Mouse (Mus musculus): ENCODE results near the gene Akap12. TPM values are rescaled to one million over a fixed set of nuclear protein-coding genes. Genes with fewer than 3 reads are reported as not detected.

Akap12 gene
- polyA plus RNA-seq (2016; fragmentation: Nextera tagmentation; extraction: Ambion mirVana) = 15.7 and 18.1 TPM in 2 replicates

DNA sequence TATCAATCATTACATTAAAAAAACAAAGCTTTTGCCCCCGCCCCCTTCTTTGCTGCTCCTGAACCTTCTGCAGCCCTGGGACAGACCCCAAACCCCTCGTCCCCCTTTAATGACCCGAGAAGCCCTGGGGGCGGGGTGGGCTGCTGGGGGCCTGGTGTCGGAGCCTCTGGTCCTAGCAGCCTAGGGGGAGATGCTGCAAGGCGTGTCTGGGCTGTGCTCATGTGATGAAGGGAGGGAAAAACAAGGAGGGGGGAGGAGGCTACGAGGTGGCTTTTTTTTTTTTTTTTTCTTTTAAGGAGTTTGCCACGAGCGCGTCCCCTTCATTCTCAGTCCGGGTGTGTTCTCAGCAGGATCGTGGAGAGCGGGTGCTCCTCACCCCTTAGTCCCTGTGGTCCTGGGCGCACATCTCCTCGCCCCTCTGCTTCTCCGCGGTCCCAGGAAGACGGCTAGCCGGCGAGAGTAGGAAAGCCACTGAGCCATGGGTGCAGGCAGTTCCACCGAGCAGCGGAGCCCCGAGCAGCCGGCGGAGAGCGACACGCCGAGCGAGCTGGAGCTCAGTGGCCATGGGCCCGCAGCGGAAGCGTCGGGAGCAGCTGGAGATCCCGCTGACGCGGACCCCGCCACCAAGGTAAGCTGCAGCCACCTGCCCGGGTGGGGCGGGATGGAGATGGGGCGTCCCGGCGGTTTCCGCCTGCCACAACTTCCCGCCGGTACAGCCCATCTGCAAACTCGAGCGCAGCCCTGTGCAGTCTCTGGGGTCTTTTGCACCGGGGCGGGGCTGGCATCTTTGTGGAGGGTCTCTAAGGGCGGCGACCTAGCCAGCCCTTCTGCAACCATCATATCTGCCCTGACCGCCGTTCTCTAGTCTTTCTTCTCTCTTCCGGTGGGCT lies at the start of gene Akap12:
Gene Akap12, plus strand, starts transcription at position 340 of the 890 bp plus-strand sequence.
- Histone ChIP-seq H3K36me3 (no peaks in the 10 kb centered on the region), H3K27ac (no peak within 1 kb of the TSS), H3K9me3 (no peaks in the 10 kb centered on the region), H3K4me1 (replicated peaks) (peaks cover 12% of the 10 kb centered on the region; the same call in 1 of the 2 replicates), H3K4me2 (peak within 1 kb of the TSS; percentile 95), H3K4me3 (replicated peaks) (peak within 1 kb of the TSS; percentile 70), H3K27me3 (peaks cover 16% of the 10 kb centered on the region), H3K9ac (replicated peaks) (peak within 1 kb of the TSS; percentile 74)
- peak; percentile 61 for ATAC-seq (ENCODE audit: insufficient number of reproducible peaks, insufficient read depth, low FRiP score, low TSS enrichment, low read depth)
- WGBS = under 1% methylated on average over 54 of the region's 54 CpGs

DNA sequence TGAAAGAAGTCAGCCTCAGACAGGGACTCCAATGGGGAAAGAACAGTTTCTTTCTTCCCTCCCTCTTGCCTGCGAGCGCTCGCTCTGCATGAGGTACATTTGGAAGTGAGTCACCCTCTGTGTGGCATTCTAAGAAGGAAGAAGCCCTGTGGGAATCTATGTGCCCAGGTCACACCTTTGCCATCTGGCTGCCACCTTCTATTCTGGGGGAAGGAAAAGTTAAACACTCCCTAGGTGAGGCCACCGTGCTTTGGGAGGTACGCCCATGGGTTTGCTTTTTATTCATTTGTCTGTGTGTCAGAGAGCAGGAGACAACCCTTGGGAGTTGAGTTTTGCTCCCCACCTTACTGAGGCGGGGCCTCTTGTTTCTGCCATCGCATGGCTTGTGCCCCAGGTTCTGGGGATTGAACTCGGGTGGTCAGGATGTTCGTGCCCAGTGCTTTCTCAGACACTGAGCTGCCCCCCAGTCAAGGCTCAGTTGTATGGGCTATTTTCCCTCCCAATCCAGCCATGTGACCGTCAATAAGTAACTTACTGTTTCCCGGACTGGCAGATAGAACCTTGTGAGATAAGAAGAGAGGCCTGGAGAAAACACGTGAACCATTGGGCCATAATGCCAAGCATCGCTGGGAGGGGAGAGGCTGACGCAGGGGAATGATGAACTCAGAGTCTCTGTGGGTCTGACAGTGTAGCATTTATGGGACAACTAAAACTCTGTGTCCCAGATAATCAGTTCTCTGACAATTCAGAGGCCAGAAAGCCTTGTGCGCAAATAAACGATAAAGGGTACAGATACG lies 35.4 kb upstream of the Akap12 start:
- H3K9ac ChIP-seq (replicated peaks) = no peak overlapping the region
- H3K27ac ChIP-seq = no peak overlapping the region
- H3K9me3 ChIP-seq = no peaks in the 10 kb centered on the region
- ATAC-seq (ENCODE audit: insufficient number of reproducible peaks, insufficient read depth, low FRiP score, low TSS enrichment, low read depth) = no peak
- no peak overlapping the region for H3K4me2 ChIP-seq
- H3K36me3 ChIP-seq = no peaks in the 10 kb centered on the region
- WGBS = 86% methylated on average over 17 of the region's 17 CpGs
- no peaks in the 10 kb centered on the region for H3K27me3 ChIP-seq
- no peaks in the 10 kb centered on the region for H3K4me1 ChIP-seq (replicated peaks)
- H3K4me3 ChIP-seq (replicated peaks) = no peak overlapping the region

DNA sequence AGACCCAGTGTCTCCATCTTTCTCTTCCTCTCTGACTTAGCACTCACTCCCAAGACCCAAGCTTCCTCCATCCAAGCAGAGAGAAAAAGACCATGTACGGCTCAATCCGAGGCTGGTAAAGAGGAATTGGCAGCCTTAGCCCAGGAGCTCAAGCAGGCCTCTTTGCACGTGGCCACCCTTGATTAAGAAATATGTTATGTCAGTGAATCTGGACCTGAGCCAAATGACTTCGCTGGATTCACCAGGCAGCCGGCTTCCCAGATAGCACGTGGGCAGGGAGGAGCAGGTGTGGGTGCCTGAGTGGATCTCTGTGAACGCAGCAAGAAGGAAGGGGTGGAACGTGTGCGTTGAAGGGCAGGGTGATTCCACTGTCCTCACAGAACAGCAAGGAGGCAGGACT lies 33.1 kb upstream of the Akap12 start:
- no peaks in the 10 kb centered on the region for H3K36me3 ChIP-seq
- no peak overlapping the region for H3K4me3 ChIP-seq (replicated peaks)
- 59% methylated on average over 9 of the region's 9 CpGs for WGBS
- H3K27ac ChIP-seq = no peak overlapping the region
- no peaks in the 10 kb centered on the region for H3K9me3 ChIP-seq
- ATAC-seq (ENCODE audit: insufficient number of reproducible peaks, insufficient read depth, low FRiP score, low TSS enrichment, low read depth) = no peak
- no peak overlapping the region for H3K9ac ChIP-seq (replicated peaks)
- H3K4me2 ChIP-seq = no peak overlapping the region
- no peaks in the 10 kb centered on the region for H3K4me1 ChIP-seq (replicated peaks)
- H3K27me3 ChIP-seq = no peaks in the 10 kb centered on the region

DNA sequence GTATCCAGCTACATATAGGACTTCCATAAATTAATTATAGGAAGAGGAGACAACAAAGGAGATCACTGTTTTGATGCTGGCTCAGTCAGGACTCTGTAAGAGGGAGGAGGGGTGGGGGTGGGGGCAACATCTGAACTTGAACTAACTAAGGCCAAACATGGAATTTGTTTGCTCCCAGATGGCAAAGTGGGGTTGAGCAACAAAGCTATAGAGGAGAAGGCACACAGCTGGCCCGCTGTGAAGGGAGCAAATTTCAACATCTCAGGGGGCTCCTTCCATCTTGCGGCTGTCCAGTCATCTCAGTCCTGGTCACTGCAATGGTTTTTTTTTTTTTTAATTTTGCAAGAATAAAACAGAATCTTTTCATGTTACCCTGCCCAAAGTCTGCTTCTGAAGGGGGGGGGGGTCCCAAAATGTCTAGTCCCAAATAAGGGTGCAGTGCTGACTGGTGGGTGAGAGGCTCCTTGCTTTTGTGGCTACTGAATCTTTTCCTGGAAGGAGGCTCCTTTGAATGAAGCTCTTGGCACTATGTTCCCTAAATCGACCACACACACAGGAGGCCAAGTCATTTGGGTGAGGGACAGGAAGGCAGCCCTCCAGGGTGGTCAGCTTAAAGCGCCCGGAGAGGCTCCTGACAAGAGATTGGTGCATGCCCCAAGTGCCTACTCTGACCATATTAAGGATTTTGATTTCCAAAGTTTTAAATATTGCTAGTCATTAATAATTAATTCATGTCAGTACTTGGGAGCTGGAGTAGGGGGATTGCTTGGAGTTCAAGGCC lies 26.2 kb upstream of the Akap12 start:
- no peaks in the 10 kb centered on the region for H3K4me1 ChIP-seq (replicated peaks)
- no peak overlapping the region for H3K9ac ChIP-seq (replicated peaks)
- H3K9me3 ChIP-seq = no peaks in the 10 kb centered on the region
- no peak overlapping the region for H3K27ac ChIP-seq
- no peaks in the 10 kb centered on the region for H3K36me3 ChIP-seq
- H3K4me3 ChIP-seq (replicated peaks) = no peak overlapping the region
- H3K27me3 ChIP-seq = no peaks in the 10 kb centered on the region
- no peak overlapping the region for H3K4me2 ChIP-seq
- ATAC-seq (ENCODE audit: insufficient number of reproducible peaks, insufficient read depth, low FRiP score, low TSS enrichment, low read depth) = no peak
- 74% methylated on average over 5 of the region's 5 CpGs for WGBS

DNA sequence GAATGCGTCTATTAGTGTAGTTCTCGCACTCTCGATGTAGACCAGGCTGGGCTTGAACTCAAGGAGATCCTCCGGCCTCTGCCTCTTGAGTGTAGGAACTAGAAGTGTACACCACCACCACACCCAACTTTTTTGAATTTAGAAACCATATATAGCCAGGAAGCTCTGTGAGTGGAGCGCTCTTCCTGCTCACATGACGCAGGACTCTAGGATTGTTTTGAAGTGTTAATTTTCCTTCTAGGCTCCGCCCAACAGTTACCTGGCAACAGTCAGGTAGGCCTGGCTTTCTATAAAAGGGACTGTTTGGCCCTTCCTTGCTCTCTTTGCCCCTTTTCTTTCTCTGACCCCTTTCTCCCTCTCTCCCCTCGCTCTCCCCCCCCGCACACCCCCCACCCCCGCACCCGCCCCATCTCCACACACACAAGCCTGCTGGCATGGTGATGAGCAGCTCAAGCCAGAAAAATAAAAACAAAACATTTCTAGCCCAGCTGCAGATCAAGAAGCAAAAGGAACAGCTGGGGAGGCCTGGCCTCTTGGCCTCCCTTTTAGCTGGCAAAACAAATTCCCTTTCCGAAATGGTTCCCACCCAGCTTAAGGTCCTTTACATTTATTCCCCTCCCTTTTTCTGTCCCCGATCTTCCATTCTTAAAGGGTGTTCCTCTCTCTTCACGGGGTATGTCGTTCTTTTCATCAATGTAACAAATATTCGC lies 22.4 kb upstream of the Akap12 start:
- no peak overlapping the region for H3K4me2 ChIP-seq
- WGBS = 90% methylated on average over 16 of the region's 16 CpGs
- H3K9ac ChIP-seq (replicated peaks) = no peak overlapping the region
- H3K9me3 ChIP-seq = no peaks in the 10 kb centered on the region
- ATAC-seq (ENCODE audit: insufficient number of reproducible peaks, insufficient read depth, low FRiP score, low TSS enrichment, low read depth) = no peak
- no peaks in the 10 kb centered on the region for H3K27me3 ChIP-seq
- H3K36me3 ChIP-seq = no peaks in the 10 kb centered on the region
- H3K4me1 ChIP-seq (replicated peaks) = no peaks in the 10 kb centered on the region
- no peak overlapping the region for H3K4me3 ChIP-seq (replicated peaks)
- no peak overlapping the region for H3K27ac ChIP-seq

DNA sequence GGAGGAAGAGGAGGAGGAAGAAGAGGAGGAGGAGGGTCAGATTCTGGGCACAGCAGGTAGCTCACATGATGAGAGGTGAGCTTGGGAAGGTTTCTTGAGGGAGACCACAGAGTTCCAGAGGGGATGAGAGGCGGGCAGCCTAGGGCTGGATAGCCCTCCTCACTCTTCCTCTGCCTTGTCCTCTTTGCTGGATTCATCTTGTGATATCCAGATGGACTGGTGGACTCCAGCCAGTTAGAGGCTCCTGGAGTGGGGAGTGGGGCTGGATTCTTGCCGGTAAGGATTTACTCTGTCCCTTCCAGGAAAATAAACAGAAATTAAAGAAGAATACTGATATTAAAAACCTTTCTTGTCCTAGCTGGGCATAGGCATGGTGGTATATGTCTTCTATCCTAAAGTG lies 20.4 kb upstream of the Akap12 start:
- no peak overlapping the region for H3K4me3 ChIP-seq (replicated peaks)
- ATAC-seq (ENCODE audit: insufficient number of reproducible peaks, insufficient read depth, low FRiP score, low TSS enrichment, low read depth) = no peak
- no peak overlapping the region for H3K27ac ChIP-seq
- H3K9me3 ChIP-seq = no peaks in the 10 kb centered on the region
- H3K4me1 ChIP-seq (replicated peaks) = no peaks in the 10 kb centered on the region
- H3K27me3 ChIP-seq = no peaks in the 10 kb centered on the region
- H3K36me3 ChIP-seq = no peaks in the 10 kb centered on the region
- no peak overlapping the region for H3K4me2 ChIP-seq
- no peak overlapping the region for H3K9ac ChIP-seq (replicated peaks)
- WGBS = 85% methylated on average over 2 of the region's 2 CpGs

DNA sequence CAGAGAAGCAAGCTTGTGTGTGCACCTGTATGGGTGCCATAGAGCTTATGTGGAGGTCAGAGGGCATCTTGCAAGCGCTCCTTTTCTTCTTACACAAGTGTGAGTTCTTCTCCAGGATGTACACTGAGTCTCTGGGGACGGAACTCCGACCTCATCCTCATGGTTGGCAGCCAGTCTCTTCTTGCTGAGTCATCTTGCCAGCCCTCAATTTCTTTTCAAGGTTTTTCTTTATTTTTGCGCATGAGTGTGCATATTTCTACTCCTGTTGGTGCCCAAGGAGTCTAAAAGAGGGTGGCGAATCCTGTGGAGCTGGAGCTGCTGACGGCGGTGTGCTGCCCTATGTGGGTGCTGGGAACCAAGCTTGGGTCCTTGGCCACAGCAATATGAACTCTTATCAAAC lies 19.8 kb upstream of the Akap12 start:
- Histone ChIP-seq H3K9ac (replicated peaks) (no peak overlapping the region), H3K4me2 (no peak overlapping the region), H3K36me3 (no peaks in the 10 kb centered on the region), H3K4me1 (replicated peaks) (no peaks in the 10 kb centered on the region), H3K4me3 (replicated peaks) (no peak overlapping the region), H3K27ac (no peak overlapping the region), H3K9me3 (no peaks in the 10 kb centered on the region), H3K27me3 (no peaks in the 10 kb centered on the region)
- ATAC-seq (ENCODE audit: insufficient number of reproducible peaks, insufficient read depth, low FRiP score, low TSS enrichment, low read depth) = no peak
- WGBS = 90% methylated on average over 7 of the region's 7 CpGs

DNA sequence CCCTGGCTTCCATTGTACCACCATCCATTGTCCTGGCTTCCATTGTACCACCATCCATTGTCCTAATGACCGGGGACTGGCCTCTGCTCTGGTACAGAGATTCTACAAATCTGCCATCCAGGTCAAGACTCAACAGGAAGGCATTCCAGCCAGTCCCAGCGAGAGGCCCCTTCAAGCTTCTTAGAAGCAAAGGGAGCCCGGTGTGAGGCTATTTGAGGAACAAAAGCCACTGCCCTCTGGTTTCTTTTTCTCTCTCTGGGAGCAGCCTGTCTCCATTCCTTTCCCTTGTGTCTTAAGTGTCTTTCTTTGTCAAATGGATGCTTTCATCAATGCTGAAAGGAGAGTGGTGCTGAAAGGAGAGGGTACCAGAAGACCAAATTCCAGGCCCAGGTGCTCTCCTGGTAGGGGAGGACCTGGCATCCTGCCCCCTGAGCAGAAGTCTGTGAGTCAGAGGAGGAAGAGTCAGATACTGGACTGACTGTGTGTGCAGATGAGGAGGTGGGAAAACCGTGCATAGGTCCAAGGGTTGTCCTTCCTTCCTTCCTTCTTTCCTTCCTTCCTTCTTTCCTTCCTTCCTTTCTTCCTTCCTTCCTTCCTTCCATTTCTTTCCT lies 16.8 kb upstream of the Akap12 start:
- no peak overlapping the region for H3K27ac ChIP-seq
- no peaks in the 10 kb centered on the region for H3K4me1 ChIP-seq (replicated peaks)
- H3K9me3 ChIP-seq = no peaks in the 10 kb centered on the region
- 49% methylated on average over 4 of the region's 4 CpGs for WGBS
- H3K4me3 ChIP-seq (replicated peaks) = no peak overlapping the region
- H3K4me2 ChIP-seq = no peak overlapping the region
- H3K36me3 ChIP-seq = no peaks in the 10 kb centered on the region
- ATAC-seq (ENCODE audit: insufficient number of reproducible peaks, insufficient read depth, low FRiP score, low TSS enrichment, low read depth) = no peak
- H3K27me3 ChIP-seq = no peaks in the 10 kb centered on the region
- H3K9ac ChIP-seq (replicated peaks) = no peak overlapping the region

DNA sequence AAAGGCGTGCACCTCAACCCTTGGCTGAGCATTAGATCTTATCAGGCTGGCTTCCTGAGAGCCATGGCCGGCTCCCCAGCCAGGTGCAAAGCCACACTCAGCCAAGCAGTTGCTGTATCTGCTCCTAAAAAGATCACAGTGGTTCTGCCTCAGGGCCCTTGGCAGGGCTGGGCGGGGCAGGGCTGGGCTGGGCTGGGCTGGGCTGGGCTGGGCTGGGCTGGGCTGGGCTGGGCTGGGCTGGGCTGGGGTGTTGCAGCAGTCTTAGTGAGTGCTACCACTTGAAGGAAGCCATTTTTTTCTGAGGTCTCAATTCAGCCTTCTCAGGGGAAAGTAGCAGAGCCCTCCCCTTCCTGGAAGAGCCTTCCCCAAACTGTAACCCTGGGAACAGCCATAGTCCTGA lies 15.5 kb upstream of the Akap12 start:
- H3K9ac ChIP-seq (replicated peaks) = no peak overlapping the region
- ATAC-seq (ENCODE audit: insufficient number of reproducible peaks, insufficient read depth, low FRiP score, low TSS enrichment, low read depth) = no peak
- H3K4me2 ChIP-seq = no peak overlapping the region
- no peaks in the 10 kb centered on the region for H3K27me3 ChIP-seq
- no peak overlapping the region for H3K27ac ChIP-seq
- H3K4me3 ChIP-seq (replicated peaks) = no peak overlapping the region
- H3K4me1 ChIP-seq (replicated peaks) = no peaks in the 10 kb centered on the region
- no peaks in the 10 kb centered on the region for H3K9me3 ChIP-seq
- 73% methylated on average over 3 of the region's 3 CpGs for WGBS
- H3K36me3 ChIP-seq = no peaks in the 10 kb centered on the region

DNA sequence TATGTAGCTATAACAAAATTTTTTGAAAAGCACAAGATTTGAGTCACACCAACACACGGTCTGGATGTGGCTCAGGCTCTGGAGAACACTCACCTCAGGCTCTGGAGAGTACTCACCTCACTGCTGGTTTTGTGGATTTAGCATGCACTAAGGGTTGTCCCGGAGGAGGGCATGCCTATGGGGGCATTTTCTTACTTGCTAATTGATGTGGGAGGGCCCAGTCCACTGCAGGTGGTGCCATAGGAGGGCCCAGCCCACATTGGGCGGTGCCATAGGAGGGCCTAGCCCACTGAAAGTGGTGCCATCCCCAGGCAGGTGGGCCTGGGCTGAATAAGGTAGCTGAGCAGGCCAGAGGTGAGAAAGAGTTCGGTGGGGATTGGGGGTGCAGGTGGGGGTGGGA lies 12.6 kb upstream of the Akap12 start:
- Histone ChIP-seq H3K27ac (no peak overlapping the region), H3K4me3 (replicated peaks) (no peak overlapping the region), H3K4me2 (no peak overlapping the region), H3K9me3 (no peaks in the 10 kb centered on the region), H3K36me3 (no peaks in the 10 kb centered on the region), H3K4me1 (replicated peaks) (no peaks in the 10 kb centered on the region), H3K9ac (replicated peaks) (no peak overlapping the region), H3K27me3 (no peaks in the 10 kb centered on the region)
- WGBS = 64% methylated on average over 4 of the region's 4 CpGs
- no peak for ATAC-seq (ENCODE audit: insufficient number of reproducible peaks, insufficient read depth, low FRiP score, low TSS enrichment, low read depth)
